Mouse (Mus musculus): Measurements from ENCODE around the gene Zfp142.
A peak's percentile ranks its signal among the peaks of the same experiment; 100 is the strongest.

Zfp142 gene

DNA sequence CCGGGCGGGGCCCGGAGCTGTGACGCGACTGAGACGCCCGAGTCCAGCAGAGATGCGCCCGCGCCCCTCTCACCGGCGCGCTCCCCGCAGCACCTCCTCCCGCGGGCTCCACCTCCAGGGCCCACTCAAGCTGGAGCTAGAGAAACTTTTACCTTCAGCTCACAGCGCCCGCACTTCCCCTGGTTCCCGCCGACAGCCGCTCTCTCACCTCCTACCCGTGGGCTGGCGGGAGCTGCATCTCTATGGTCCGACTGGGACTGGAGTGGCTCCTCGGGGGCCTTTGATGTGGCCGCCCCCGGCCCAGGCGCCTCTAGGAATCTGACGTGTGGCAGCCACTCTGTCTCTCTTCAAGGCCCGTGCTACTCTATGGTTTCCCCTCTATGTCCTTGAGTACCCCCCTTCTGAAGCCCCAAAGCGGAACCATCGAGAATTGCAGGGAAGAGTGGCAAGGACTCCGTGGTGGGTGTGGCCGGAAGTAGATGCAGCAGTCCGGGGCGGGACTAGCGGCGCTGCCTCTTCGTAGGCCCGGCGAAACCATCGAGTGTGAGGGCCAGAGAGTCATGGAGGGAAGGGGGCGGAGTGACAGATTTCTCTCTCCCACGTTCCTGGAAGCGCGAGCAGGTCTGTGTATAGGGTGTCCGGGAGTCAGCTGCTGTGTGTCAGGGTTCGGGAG, at the start of gene Zfp142, which contains the start of gene Bcs1l:
Gene Zfp142, minus strand, starts transcription at position 474 of the 673 bp plus-strand sequence.
Gene Bcs1l, plus strand, starts transcription at position 517 of the 673 bp plus-strand sequence.
- peak; percentile 99 for DNase-seq (ENCODE audit: low read depth)

GRCm38 (mm10) chr1:74632734-74633133, 44.7 kb upstream of the Zfp142 start:
- no peak for DNase-seq (ENCODE audit: low read depth)

- no peak for DNase-seq (ENCODE audit: low read depth)
These were observed 40.0 kb upstream of the Zfp142 start for GRCm38 (mm10) chr1:74628001-74628400.

DNA sequence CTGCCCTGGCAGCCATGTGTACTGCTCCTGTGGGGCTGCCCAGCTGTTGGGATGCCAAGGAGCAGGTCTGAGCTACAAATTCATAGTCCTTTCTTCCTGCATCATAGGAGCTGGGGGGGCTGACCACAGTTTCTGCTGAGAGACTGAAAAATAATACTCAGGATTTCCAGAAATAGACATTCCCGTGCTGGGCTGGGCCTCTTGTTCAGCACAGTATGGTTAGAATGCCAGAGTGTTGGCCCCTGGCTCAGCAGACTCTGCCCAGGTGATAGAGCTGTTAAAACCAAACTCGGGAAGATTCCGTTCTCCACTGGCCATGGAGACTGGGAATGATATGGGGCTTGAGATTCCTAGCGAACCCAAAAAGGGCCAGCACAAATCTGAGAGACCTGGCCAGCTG, 38.0 kb upstream of the Zfp142 start:
- no peak for DNase-seq (ENCODE audit: low read depth)

DNA sequence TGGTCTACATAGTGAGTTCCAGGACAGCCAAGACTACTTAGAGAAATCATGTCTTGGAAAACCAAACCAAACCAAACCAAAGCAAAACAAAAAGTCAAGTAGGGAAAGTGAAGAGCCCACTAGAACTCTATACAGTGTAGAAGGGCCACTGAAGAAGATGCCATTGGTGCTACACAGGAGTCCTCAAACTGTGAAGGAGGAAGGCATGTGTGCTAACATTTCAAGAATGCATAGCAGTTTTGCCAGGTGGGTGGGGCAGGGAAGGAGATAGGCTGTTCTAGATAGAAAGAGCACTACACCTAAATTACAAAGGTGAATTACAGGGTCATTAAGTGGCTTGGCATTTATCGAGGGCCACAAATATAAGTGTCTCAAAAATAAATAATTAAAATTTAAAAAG, 36.1 kb upstream of the Zfp142 start:
- DNase-seq (ENCODE audit: low read depth), result no peak

DNA sequence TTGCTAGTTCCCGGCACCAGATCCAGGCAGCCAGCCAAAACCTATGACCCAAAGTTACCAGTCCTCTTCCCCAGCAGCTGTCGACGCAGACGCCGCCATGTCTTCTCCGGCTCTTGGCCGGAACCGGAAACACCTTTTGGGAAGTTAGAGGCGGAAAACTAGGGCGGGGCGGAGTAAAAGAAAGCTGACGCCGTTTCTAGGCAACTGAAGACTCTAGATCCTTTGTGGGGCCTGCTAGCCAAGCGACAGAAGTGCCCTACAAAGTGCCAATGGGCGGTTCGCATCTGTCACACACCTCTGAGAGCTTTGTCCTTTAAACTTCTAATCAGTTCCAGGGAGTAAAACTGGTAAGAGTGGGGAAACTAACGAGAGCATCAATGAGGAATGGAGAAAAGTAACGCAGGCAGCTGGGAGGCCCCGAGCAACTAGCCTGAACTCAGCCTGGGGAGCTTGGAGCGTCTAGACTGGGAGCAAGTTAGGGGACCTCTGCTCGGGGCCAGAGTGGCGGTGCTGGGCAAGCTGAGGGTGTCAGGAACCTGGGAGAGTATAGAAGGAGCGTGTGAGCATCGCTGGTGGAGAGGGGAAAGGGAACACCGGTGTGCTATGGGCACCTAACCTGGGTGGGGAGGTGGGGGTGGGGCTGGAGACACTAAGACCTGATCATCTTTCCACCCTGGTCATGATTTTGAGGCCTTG, 13.4 kb upstream of the Zfp142 start, which contains the start of the genes Rnf25 and Stk36:
Gene Rnf25, minus strand, starts transcription at position 131 of the 696 bp plus-strand sequence.
Gene Stk36, plus strand, starts transcription at position 179 of the 696 bp plus-strand sequence.
- peak; percentile 64 for DNase-seq (ENCODE audit: low read depth)

DNA sequence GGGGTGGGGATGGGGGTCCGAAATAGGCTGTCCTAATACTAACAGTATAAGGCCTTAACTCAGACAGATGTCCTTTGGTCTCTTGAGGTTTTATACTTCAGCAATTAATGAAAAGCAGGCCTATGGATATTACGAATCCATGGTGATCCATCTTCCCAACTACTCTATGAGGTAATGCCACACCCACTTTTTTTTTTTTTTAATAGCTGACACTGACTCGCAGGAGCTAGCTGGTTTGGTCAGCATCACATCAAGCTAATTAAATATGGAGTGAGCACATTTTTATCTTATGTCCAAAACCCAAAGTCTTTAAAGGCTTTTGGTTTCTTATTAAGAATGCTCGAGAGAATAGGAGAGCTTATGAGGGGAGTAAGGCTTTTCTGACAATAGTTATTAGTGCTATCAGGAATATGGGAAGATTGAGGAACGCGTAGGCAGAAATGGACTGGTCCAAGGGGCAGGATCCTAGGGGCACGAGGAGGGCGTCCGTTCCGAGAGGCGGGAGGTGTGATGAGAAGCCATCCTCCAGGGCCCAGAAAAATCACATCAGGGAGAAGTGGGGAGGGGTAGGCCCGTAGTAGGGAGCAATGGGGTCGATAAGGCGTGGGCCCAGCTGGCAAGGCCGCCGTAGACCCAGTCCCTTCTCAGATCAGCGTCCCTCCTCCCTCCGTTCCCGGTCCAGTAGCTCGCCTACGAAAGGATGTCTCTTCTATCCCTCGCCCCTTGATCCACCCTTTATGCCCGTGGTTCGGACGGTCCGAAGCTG, 12.6 kb upstream of the Zfp142 start:
- no peak for DNase-seq (ENCODE audit: low read depth)

- no peak for DNase-seq (ENCODE audit: low read depth)
These were observed 6.4 kb upstream of the Zfp142 start for GRCm38 (mm10) chr1:74594434-74594833.

- DNase-seq (ENCODE audit: low read depth), result peak; percentile 58
These were observed 743 bp downstream of the Zfp142 start for GRCm38 (mm10) chr1:74587233-74587772.

DNA sequence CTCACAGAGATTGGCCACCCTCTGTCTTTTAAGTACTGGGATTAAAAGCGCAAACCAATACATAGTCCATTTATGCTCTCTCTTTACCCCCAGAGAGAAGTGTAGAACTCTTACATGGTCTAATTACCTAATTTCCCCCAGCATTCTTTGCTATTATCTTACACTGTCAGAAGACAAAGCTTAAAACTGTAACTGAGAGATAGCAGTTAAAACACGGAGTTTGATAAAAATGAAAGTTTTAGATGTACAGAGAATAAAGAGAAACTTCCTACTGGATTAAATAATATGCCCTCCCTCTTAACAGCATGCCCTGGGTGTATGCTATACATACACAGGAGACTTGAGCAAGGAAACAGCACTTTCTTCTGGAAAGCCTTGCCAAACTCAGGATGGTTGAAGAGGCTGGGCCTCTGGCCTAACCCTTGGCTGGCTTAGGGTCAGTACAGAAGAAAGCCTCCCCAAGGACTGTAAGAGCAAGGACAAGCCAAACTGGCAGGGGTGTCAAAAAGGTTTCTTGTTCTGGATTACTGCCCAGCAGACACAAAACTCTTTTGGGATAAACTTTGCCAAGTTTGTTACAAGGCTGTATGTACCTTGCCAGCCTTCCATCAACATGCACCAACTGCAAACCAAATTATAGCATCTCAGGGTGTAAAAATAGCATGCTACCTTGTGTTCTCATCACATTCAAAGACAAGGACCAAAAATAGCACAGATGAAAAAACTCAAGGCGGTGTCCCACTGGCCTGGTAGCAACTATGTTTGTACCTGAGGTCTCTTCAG, 3.2 kb downstream of the Zfp142 start:
- DNase-seq (ENCODE audit: low read depth), result no peak

GRCm38 (mm10) chr1:74582621-74583020, 5.4 kb downstream of the Zfp142 start:
- DNase-seq (ENCODE audit: low read depth), result no peak

DNA sequence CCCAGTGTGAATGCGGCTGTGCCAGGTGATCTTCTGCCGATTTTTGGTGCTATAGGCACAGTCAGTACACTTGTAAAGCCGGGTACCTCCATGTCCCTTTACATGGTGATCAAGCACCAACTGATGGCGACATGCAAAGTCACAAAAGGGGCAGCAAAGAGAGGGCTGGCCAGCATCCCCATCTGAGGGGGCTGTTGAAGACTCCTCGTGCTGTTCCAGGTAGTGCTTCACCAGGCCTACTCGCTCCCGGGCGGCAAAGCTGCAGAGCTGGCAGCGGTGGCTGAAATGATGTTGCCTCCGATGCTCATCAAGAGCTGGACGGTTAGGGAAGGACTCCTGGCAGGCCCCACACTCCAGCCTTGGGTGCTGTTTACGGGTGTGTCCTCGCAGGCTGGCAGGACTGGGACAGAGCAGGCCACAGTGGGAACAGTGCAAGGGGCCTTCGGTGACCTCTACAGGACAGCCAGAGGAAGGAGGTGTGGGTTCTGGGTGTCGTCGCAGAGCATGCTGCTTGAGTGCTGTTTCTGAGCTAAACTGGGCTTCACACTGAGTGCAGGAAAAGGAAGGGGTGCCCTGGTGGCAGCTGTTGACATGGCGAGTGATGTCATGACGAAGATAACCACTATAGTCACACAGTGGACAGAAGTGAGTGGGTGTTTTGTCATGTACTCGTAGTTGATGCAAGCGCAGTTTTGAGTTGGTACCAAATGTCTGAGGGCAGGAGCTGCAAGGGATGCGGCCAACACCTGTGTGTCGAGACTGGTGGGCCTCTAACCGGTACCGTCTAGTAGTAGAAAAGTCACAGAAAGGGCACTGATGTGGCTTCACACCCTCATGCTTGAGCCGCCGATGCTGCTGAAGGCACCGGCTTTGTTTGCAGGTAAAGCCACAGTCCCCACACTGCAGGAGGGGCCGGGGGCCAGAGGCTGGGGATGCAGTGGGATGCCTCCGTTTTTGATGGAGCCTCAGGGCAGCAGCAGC, 18.0 kb downstream of the Zfp142 start:
- DNase-seq (ENCODE audit: low read depth), result no peak

DNA sequence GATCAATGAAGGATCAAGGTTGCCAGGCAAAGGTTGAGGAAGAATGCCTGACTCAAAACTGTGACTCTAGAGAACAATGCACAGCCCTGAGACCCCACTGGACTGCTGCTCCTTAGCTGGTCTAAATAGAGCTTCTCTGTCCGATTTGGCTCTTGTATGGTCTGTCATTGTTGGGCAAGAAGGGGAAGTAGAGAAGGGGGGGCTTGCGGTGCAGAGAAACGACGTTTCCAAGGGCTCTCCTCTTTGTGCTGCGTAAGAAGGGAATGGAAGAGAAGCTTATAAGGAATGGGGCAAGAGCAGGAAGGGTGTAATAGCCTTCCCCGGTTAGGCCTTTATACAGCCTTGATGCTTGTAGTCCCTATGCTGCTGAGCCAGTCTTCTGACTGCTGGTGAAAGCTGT, 22.2 kb downstream of the Zfp142 start:
- DNase-seq (ENCODE audit: low read depth), result no peak

- no peak for DNase-seq (ENCODE audit: low read depth)
These were observed 29.0 kb downstream of the Zfp142 start for GRCm38 (mm10) chr1:74559061-74559460.

GRCm38 (mm10) chr1:74544184-74544583, 43.9 kb downstream of the Zfp142 start, which contains the start of gene Usp37:
TSS of gene Usp37 (minus strand) at chr1:74544284.
- DNase-seq (ENCODE audit: low read depth), result no peak

DNA sequence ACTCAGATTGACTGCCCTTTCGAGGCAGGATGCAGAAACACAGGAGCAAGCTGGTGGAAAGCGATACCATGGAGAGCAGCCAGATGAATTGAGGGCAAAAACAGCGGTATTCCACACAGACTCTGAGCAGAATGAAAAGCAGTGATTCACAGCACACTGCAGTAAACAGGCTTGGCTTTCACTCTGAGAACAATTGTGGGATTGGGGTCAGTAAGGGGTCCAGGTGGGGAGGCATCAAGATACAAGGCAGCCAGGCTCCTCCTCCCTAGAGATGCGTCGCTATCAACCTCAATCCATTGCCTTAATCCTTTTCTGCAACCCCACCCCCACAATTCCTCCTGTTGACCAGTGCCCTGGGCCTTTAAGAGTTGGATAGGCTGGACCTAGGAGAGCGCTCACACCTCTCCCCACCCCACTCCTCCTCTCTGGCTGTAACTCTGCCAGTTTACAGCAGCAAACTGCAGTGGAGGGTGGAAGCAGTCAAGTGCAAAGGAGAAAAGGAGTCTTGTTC, 45.5 kb downstream of the Zfp142 start, which contains the start of gene Plcd4:
Gene Plcd4, plus strand, starts transcription at position 438 of the 511 bp plus-strand sequence.
- peak; percentile 22 for DNase-seq (ENCODE audit: low read depth)

GRCm38 (mm10) chr1:74538650-74539049, 49.4 kb downstream of the Zfp142 start:
- no peak for DNase-seq (ENCODE audit: low read depth)

DNA sequence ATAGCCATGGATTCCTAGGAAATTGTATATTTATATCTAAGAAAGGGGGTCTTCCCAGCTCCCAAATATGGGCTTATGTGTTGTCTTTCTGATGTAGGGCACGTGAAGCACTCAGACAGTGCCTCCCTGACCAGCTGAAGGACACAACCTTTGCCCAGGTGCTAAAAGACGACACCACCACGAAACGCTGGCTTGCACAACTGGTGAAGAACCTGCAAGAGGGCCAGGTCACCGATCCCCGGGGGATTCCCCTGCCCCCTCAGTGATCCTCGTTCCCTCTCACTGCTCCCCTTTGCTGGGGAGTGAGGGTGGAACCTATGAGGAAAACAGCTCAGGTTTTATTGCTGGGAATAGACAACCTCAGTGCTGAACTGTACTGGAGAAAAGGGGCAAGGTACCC, 59.5 kb downstream of the Zfp142 start:
- DNase-seq (ENCODE audit: low read depth), result no peak

DNA sequence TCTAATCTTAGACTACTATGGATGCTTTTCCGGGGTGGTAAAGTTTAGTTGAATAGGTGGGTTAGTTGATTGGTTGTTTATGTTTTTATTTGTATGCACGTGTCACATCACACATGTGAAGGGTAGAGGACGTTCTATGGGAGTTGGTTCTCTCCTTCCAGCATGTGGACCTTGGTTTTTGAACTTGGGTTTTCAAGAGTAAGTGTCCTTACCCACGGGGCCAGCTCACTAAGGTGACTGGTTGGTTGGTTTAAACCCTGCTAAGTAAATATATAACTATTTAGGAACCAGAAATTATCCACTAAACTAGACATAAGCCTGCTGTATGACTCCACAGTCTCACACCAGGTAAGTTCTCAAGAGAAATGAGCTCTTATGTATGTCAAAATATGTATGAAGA, 63.3 kb downstream of the Zfp142 start:
- no peak for DNase-seq (ENCODE audit: low read depth)

DNA sequence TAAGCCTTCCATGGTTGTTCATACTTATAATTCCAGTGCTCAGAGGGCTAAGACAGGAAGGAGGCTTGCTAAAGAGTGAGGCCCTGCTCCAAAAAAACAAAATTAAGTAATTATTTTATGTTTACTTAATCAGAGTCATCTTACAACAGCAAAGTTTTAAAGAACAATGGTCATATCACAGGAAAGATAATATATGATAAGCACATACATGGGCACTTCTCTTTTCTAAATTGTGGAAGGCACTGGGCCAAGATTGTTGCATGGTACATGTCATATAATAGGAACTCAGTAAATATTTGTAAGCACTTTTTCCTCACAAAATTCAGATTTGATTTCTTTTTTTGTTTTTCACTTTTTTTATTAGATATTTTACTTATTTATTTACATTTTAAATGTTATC, 68.2 kb downstream of the Zfp142 start:
- DNase-seq (ENCODE audit: low read depth), result no peak
